Mouse (Mus musculus) thymus, adult 18-20 months (tissue): ENCODE results near the gene Wdr89.
"Not testable (repeated sequence)": the region's sequence is repeated elsewhere in the genome, so short reads cannot be mapped to it uniquely, and the experiment has no call there.

ENCODE experiments used
- DNase-seq, 2 experiments: peaks; one replicate each; pipeline ENCODE4 v3.0.0; 2022; ENCODE audit warnings: mixed read lengths in 2 of 2

Gene Wdr89

GRCm38 (mm10) chr12:75669258-75670106 lies at the start of gene Wdr89:
Gene Wdr89, minus strand, starts transcription at chr12:75669537.
- DNase-seq, result peak; percentile 99 to 100

- no peak for DNase-seq
These were observed 44.3 kb upstream of the Wdr89 start for GRCm38 (mm10) chr12:75713596-75713995.

GRCm38 (mm10) chr12:75712905-75713304 lies 43.6 kb upstream of the Wdr89 start:
- DNase-seq, result not testable (repeated sequence)

GRCm38 (mm10) chr12:75710596-75711376 lies 41.4 kb upstream of the Wdr89 start:
- DNase-seq, result no peak

GRCm38 (mm10) chr12:75709506-75709905 lies 40.2 kb upstream of the Wdr89 start:
- DNase-seq, result no peak

GRCm38 (mm10) chr12:75706670-75707069 lies 37.3 kb upstream of the Wdr89 start:
- no peak for DNase-seq

- DNase-seq, result no peak
These were observed 33.4 kb upstream of the Wdr89 start for GRCm38 (mm10) chr12:75702739-75703122.

GRCm38 (mm10) chr12:75702084-75702738 lies 32.9 kb upstream of the Wdr89 start:
- DNase-seq, result no peak

GRCm38 (mm10) chr12:75701173-75702083 lies 32.1 kb upstream of the Wdr89 start:
- DNase-seq, result no peak

GRCm38 (mm10) chr12:75698692-75699091 lies 29.4 kb upstream of the Wdr89 start:
- DNase-seq, result no peak

- not testable (repeated sequence) for DNase-seq
These were observed 26.5 kb upstream of the Wdr89 start for GRCm38 (mm10) chr12:75695845-75696244.

- no peak for DNase-seq
These were observed 19.7 kb upstream of the Wdr89 start for GRCm38 (mm10) chr12:75689003-75689402.

GRCm38 (mm10) chr12:75687314-75687713 lies 18.0 kb upstream of the Wdr89 start:
- no peak for DNase-seq

- not testable (repeated sequence) for DNase-seq
These were observed 14.7 kb upstream of the Wdr89 start for GRCm38 (mm10) chr12:75684026-75684425.

GRCm38 (mm10) chr12:75683598-75683997 lies 14.3 kb upstream of the Wdr89 start:
- no peak for DNase-seq

- no peak for DNase-seq
These were observed 13.5 kb upstream of the Wdr89 start for GRCm38 (mm10) chr12:75682842-75683241.

- DNase-seq, result no peak
These were observed 11.8 kb upstream of the Wdr89 start for GRCm38 (mm10) chr12:75681101-75681500.

- DNase-seq, result no peak
These were observed 9.1 kb upstream of the Wdr89 start for GRCm38 (mm10) chr12:75678393-75678792.

- no peak for DNase-seq
These were observed 3.3 kb upstream of the Wdr89 start for GRCm38 (mm10) chr12:75672630-75673029.

GRCm38 (mm10) chr12:75671759-75672315 lies 2.5 kb upstream of the Wdr89 start:
- no peak for DNase-seq

- no peak for DNase-seq
These were observed 1.3 kb upstream of the Wdr89 start for GRCm38 (mm10) chr12:75670611-75671010.

GRCm38 (mm10) chr12:75668916-75669257 lies 450 bp downstream of the Wdr89 start:
- DNase-seq, result no peak
